Mouse (Mus musculus): Measurements from ENCODE around the gene Brca2. TPM values are rescaled to one million over a fixed set of nuclear protein-coding genes. Genes with fewer than 3 reads are reported as not detected.
"Not testable (repeated sequence)": the region's sequence is repeated elsewhere in the genome, so short reads cannot be mapped to it uniquely, and the experiment has no call there.

Brca2 gene
- 55.6 and 86.4 TPM in 2 replicates for total RNA-seq (2014; fragmentation: Nextera tagmentation)
- total RNA-seq (2017), result 28.6 and 62.9 TPM in 2 replicates

DNA sequence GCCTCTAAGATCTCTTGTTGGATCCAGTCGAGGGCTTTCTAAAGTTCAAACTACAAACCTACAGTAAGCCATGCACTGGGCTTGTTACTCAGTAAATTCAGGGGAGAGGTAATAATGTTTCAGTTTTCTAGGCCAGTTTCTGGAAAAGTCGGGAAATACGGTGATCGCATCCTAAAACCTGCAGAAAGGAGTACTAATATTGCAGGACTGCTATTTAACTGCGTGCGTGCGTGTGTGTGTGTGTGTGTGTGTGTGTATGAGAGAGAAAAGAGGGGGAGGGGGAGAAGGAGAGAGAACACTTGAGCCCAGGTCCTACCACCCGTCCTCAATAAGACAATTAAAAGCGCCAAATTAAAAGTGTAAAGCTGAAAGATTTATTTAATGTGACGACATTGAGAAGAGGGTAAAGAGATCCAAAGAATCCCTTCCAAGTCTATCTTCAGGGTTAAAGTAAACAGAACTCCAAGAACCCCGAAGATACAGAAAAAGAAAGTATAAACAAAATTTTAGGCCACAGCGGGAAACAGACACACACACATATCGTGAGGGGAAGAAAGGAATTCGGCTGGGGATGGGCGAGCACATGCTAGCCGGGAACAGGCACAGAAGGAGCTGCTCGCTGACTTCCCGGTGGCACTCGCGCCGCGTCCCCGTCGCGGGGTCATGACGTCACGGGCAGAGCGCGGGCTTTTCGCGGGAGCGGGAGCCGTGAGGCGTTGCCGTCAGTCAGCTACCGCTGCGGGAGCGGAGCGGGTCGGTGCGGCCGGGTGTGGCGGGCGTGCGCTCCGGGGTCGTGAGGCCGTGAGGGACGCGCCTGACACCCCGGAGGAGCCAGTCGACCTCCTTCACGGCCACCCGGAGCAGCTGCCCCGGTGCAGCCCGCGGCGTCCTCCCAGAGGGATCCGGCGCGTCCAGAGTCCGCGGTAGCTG lies at the start of gene Brca2:
TSS of gene Brca2 (plus strand) at position 694 of the 930 bp plus-strand sequence.
- ATAC-seq (replicated peaks; ENCODE audit: low FRiP score, low TSS enrichment, poor library complexity, severe bottlenecking), result peak; percentile 94

DNA sequence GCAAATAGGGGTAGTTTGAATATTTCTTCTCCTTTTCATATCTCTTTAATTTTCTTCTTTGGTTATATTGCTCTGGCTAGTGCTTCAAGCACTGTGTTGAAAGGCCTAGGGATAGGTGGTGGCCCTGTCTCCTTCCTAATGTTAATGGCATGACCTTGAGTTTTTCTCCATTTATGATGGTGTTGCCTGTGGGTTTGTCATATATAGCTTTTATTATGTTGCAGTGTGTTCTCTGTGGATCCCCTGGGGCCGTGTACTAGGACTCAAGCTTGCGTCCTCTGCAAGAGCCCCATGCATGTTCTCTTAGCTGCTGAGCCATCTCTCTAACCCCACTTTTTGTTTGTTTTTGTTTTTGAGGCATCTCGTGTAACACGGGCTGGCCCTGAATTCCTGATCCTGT lies 45.1 kb upstream of the Brca2 start:
- ATAC-seq (replicated peaks; ENCODE audit: low FRiP score, low TSS enrichment, poor library complexity, severe bottlenecking), result no peak

DNA sequence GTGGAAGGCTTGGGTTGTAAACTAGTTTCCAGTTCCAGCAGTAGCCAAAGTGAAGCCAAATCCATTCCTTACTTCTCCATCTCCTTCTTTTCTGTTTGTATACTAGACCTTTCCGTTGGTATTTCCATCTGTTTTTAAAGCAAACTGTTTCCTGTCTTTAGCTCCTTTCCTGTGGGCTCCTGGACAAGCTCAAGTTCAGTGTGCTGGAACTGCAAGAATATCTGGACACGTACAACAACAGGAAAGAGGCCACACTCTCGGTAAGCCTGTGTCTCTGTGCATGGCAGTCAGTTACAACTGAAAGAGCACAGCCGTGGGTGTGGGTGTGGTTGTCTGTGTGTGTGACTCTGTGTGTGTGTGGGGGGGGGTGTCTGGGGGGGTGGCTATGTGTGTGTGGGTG lies 43.8 kb upstream of the Brca2 start:
- ATAC-seq (replicated peaks; ENCODE audit: low FRiP score, low TSS enrichment, poor library complexity, severe bottlenecking), result 0 out of 2 replicates have a peak, but pooled peaks have one; percentile 22

DNA sequence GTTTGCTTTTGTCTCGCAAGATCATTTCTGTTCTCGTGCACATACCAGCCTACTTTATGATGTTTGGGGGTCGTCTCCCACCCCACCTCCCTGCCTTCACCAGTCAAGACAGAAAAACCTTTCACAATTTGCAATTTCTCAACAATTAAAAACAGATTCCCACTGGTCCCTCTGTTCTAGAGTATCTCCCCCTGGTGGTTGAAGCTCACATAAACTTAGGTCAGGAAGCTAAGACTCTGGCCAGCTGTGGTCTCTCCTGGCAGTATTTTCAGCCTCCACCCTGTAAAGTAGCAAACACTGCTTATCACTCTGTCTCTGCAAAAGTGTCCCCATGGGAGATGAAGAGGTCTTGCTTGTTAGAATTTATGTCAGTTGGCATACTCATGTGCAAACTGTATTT lies 37.2 kb upstream of the Brca2 start:
- ATAC-seq (replicated peaks; ENCODE audit: low FRiP score, low TSS enrichment, poor library complexity, severe bottlenecking), result peak; percentile 93

DNA sequence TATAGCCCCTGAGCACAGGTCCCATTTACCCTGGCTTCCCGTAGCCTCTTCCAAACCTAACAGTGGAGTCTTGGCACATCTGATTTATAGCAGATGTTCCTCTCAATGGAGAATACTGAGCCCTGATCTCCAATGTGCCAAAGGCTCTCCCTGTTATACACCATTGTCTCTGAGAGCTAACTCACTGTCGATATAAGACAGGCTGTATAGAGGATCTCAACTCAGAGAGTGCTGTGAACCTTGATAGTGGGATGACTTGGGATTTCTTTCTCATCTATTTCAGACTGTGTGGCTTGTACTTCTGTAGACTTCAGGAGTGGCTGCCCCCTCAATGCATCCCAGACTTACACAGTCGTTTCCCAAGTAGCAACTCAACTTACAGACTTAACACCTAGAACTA lies 32.1 kb upstream of the Brca2 start:
- no peak for ATAC-seq (replicated peaks; ENCODE audit: low FRiP score, low TSS enrichment, poor library complexity, severe bottlenecking)

DNA sequence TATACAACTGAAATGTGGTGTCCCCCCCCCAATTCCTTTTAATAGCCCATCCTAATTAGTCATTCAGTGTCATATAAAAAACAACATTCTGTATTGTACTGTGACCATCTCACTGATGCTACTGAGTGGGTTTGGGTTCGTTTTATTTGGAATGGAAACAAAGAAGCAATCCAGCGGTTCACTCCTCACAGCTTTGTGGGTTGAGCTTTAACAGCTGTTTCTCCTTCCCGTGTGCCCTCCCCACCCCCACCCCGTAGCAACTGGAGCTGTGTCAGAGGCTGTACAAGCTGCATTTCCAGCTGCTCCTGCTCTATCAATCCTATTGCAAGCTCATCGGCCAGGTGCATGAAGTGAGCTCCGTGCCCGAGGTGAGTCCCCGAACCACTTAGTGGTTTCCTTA lies 31.6 kb upstream of the Brca2 start:
- ATAC-seq (replicated peaks; ENCODE audit: low FRiP score, low TSS enrichment, poor library complexity, severe bottlenecking), result no peak

DNA sequence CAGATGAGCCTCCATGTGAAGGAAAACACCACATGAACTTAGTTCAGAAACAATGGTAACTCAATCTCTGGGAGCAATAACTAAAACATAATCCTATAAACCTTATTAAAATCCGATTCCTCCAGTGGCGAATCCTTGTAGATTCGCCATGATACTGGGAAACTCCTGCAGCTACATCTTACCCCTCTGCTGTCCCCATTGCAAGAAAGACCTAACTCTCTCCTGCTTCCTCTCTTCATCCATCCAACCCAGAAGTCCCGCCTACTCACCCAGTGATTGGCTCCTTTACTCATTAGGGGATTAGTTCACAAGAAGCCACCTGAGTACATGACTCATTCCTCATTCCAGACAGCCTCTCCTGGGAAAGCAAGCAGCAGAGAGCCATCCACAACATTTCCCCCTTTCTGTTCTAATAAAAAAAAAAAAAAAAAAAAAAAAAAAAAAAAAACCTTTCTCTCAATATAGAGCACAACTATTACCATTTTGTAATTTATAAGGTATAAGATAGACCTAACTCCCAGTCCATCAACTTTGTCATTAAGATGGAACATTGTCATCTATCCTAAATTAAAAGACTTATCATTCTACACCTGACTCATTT lies 30.8 kb upstream of the Brca2 start:
- ATAC-seq (replicated peaks; ENCODE audit: low FRiP score, low TSS enrichment, poor library complexity, severe bottlenecking), result not testable (repeated sequence)

DNA sequence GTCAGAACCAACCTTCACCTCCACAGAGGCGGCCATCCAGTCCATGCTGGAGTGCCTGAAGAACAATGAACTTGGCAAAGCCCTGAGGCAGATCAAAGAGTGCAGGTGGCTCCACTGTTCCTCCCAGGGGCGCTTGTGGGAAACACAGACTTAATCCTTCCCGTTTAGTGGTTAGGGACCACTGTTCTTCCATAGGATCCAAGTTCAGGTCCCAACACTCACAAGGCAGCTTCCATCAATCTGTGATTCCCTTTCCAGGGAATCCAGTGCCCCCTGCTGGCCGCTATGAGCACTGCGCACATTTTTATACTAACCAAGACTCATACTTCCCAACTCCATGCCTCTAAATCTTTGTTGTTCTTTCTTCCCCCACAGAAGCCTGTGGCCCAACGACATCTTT lies 26.6 kb upstream of the Brca2 start:
- ATAC-seq (replicated peaks; ENCODE audit: low FRiP score, low TSS enrichment, poor library complexity, severe bottlenecking), result peak; percentile 86

DNA sequence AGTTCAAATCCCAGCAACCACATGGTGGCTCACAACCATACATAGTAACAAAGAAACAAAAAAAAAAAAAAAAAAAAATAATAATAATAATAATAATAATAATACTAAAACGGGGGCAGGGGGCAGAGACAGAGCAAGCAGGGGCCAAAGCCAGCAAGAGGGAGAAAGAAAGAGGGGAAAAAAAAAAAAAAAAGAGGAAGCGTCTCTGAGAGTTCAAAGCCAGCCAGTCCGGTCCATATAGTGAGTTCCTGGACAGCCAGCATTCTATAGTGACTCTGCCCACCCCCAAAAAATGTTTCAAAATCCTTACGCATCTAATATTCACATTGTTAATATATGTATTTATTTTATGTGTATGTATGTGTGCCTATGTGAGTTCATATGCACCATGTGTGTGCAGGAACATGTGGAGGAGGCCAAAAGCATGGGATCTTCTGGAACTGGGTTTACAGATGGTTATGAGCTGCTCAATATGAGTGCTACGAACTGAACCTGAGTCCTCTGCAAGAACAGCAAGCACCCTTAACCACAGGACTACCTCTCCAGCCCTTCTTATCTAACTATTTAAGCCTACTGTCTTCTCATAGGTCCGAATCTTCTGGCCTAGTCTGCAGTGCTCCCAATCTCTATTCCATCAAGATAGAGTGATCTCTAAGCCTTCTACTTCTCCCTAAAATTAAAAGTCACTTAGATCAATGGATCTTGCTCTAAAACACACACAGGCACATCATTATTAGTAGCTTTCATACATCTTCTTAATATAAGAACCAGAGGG lies 11.8 kb upstream of the Brca2 start:
- peak; percentile 66 for ATAC-seq (replicated peaks; ENCODE audit: low FRiP score, low TSS enrichment, poor library complexity, severe bottlenecking)

DNA sequence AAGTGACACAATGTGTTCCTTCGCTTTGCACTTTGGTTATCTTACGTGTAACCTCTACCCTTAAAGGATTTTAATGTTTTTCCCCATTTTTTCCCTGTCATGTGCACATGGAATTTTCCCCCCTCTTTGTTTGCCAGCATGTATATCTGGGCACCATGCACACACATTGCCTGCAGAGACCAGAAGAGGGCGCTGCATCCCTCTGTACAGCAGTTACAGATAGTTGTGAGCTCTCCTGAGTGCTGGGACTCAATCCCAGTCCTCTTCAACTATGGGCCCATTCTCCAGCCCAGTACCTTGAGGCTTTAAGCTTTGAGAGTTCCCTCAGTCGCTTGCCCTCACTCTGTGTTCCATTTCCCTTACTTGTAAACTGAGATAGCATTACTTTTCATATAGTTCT lies 9.2 kb upstream of the Brca2 start:
- no peak for ATAC-seq (replicated peaks; ENCODE audit: low FRiP score, low TSS enrichment, poor library complexity, severe bottlenecking)

DNA sequence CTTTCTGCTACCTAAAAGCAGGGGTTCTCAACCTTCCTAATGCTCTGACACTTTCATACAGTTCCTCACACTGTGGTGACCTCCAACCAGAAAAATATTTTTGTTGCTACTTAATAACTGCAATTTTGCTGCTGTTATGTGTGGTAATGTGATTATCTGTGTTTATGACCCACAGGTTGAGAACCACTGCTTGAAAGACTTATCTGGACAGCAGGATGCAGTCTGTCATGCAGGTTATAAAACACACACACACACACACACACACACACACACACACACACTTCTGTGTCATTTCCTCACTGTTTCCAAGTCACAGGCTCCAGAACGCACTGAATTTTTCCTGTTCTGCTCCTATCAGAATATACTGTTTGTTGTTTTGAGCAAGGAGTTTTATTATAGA lies 8.4 kb upstream of the Brca2 start:
- 0 out of 2 replicates have a peak, but pooled peaks have one; percentile 50 for ATAC-seq (replicated peaks; ENCODE audit: low FRiP score, low TSS enrichment, poor library complexity, severe bottlenecking)

DNA sequence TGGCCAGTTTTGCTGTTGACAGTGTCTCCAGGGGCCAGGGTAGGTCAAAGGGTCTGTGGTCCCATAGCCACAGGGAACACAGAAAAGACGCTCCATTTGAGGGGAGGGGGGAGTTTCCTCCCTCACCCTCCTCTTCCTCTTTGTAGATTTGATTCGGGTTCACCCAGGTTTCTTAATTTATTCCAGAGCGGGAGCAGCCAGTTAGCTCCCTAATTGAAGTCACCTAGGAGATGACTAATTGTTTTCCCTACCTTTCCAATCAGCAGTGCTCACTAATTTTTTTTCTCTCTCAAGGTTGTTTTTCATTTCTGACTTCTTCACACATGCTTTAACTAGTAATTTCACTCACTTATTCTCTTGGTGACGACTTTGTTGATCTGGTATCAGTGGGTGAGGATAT lies 4.4 kb upstream of the Brca2 start, which contains the start of gene Zar1l:
TSS of gene Zar1l (minus strand) at position 101 of the 400 bp plus-strand sequence.
- ATAC-seq (replicated peaks; ENCODE audit: low FRiP score, low TSS enrichment, poor library complexity, severe bottlenecking), result no peak

DNA sequence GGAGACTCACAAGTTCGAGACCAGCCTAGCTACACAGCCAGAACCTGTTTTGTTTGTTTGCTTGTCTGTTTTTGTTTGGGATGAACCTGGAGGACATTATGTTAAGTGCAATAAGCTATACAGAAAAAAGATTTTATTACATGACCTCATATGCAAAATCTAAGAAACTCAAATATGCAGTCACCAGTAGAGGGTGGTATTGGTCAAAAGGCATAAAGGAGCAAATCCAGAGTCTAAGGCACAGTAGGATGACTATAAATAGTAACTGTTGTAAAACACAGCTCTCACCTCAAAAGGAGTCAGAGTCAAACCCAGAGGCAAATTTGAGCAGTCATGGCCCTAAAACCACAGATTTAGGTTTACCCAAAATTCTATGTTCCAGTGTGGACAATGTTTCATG lies 2.9 kb upstream of the Brca2 start:
- ATAC-seq (replicated peaks; ENCODE audit: low FRiP score, low TSS enrichment, poor library complexity, severe bottlenecking), result peak; percentile 35; the same call in 1 of the 2 replicates

DNA sequence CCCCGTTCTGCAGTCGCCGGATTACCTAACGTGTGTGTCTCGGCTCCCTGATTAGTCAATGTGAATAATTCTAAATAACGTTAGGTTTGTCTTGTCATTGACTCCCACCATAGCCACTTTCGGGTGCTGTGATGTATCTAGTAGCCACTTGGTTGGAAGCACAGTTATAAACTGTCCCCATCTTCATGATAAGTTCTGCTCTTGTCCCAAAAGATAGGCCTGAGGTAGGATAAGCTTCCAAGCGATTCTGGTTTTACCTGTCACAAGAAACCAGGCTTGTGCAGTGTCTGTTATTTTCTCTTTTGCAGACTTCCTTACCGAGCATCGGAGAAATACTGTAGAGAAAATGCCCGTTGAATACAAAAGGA lies 421 bp downstream of the Brca2 start:
- ATAC-seq (replicated peaks; ENCODE audit: low FRiP score, low TSS enrichment, poor library complexity, severe bottlenecking), result peak; percentile 42

DNA sequence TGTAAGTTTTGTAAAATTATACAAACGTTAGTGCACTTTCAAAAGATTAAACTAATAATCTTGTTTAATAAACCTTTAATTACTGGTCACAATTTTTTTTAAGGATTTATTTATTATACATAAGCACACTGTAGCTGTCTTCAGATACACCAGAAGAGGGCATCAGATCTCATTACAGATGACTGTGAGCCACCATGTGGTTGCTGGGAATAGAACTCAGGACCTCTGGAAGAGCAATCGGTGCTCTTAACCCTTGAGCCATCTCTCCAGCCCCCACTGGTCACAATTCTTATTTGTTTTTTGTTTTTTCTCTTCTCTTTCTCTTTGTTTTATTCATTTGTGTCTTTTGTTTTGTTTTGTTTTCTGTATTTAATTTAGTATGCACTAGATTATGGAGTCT lies 2.8 kb downstream of the Brca2 start:
- ATAC-seq (replicated peaks; ENCODE audit: low FRiP score, low TSS enrichment, poor library complexity, severe bottlenecking), result no peak

DNA sequence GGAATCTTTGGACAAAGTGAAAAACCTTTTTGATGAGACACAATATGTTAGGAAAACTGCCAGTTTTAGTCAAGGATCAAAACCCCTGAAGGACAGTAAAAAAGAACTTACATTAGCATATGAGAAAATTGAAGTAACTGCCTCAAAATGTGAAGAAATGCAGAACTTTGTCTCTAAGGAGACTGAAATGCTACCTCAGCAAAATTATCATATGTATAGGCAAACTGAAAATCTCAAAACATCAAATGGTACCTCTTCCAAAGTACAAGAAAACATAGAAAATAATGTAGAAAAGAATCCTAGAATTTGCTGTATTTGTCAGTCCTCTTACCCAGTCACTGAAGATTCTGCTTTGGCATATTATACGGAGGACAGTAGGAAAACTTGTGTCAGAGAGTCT lies 18.9 kb downstream of the Brca2 start:
- no peak for ATAC-seq (replicated peaks; ENCODE audit: low FRiP score, low TSS enrichment, poor library complexity, severe bottlenecking)

DNA sequence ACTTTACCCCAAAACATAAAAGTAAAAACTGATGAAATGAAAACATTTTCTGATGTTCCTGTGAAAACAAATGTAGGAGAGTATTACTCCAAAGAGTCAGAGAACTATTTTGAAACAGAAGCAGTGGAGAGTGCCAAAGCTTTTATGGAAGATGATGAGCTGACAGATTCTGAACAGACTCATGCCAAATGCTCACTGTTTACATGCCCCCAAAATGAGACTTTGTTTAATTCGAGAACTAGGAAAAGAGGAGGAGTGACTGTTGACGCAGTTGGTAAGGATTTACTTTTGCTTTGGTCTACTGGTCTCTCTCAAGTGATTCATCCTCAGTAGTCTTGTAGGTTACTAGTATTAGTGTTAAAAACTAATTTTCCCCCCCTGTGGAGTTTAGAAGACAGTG lies 20.8 kb downstream of the Brca2 start:
- no peak for ATAC-seq (replicated peaks; ENCODE audit: low FRiP score, low TSS enrichment, poor library complexity, severe bottlenecking)

DNA sequence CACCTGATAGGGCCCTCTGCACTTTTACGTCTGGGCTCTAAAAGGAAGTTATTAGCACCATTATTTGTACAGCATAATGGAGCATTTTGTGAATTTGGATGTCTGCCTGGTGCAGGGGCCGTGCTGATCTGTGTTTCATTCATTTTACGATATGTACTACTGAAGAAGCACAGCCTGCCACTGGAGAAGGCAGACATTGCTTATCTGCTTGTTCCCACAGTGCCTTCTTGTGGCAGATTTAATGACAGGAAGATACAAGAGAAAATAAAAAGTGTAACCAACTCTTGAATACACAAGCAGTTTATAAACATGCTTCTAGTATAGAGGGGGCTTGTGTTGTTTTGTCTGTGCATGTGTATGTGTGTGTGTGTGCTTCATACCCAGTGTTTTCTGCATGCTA lies 29.2 kb downstream of the Brca2 start:
- no peak; the same call in 1 of the 2 replicates for ATAC-seq (replicated peaks; ENCODE audit: low FRiP score, low TSS enrichment, poor library complexity, severe bottlenecking)

DNA sequence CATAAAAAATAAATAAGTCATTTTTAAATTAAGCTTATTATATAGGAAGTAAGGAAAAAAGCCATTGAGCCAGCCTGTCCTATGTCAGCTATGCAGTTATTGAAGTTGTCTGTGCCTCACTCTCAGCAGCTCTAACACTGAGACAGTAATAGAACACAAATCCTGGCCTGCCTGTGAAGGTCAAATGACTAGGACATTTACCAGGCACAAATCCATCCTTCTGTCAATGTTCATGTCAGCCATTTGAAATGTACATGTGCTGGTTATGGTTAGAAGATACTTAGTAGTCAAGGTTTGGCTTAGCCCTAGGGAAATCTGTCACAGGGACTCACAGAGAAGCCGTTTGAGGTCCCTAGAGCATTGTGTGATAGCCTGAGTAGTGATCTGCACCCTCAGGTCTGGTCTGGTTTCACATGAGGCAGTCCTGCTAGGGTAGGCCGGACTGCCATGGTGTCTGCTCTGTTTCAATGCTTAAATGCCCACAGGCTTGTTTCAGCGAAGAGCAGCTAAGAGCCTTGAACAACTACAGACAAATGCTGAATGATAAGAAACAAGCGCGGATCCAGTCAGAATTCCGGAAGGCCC lies 37.2 kb downstream of the Brca2 start:
- no peak for ATAC-seq (replicated peaks; ENCODE audit: low FRiP score, low TSS enrichment, poor library complexity, severe bottlenecking)

DNA sequence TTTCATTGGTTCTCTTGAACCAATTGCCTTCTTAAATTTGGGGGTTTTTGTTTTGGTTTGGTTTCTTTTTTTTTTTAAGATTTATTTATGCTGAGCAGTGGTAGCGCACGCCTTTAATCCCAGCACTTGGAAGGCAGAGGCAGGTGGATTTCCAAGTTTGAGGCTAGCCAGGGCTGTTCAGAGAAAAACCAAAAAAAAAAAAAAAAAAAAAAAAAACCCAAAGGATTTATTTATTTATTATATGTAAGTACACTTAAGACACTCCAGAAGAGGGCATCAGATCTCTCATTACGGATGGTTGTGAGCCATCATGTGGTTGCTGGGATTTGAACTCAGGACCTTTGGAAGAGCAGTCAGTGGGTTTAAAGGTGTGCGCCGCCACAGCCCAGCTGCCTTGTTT lies 38.4 kb downstream of the Brca2 start:
- ATAC-seq (replicated peaks; ENCODE audit: low FRiP score, low TSS enrichment, poor library complexity, severe bottlenecking), result no peak

Measured in megakaryocyte-erythroid progenitor cell, adult 5-6 weeks (primary cell).